In genomic region chr1:39367601-39368266, GRCm38 (mm10) we compare ENCODE assay signal across 8 mouse cellular contexts. TPM values are rescaled to one million over a fixed set of nuclear protein-coding genes. Genes with fewer than 3 reads are reported as not detected.
DNase-seq lines count a peak whose midpoint lies in the region; ATAC-seq and TF ChIP-seq lines count a peak whose summit lies in the region.

Rpl31 (plus strand) TSS chr1:39367842.

- peak within 1 kb of the TSS; percentile 93 for H3K9ac ChIP-seq in ES-Bruce4 (ENCODE audit: low read depth, poor library complexity, severe bottlenecking)
- H3K9ac ChIP-seq in forebrain, embryonic 13.5 days: peak within 1 kb of the TSS; percentile 99
- H3K9ac ChIP-seq in liver, postnatal 0 days (replicated peaks): peak within 1 kb of the TSS; percentile 99
- H3K9ac ChIP-seq in neural tube, embryonic 14.5 days (replicated peaks; ENCODE audit: low read depth, low read length): peak within 1 kb of the TSS; percentile 93

- peak within 1 kb of the TSS; percentile 68 for H3K27ac ChIP-seq in ES-Bruce4 (ENCODE audit: insufficient read depth, low read length)
- H3K27ac ChIP-seq in forebrain, embryonic 13.5 days: peak within 1 kb of the TSS; percentile 90
- peak within 1 kb of the TSS; percentile 92 for H3K27ac ChIP-seq in liver, postnatal 0 days (ENCODE audit: low read depth)
- peak within 1 kb of the TSS; percentile 88 for H3K27ac ChIP-seq in neural tube, embryonic 14.5 days (ENCODE audit: low read depth, low read length)

- TF ChIP-seq POLR2A in ES-Bruce4 (IDR thresholded peaks at IDR 0.05; ENCODE audit: insufficient read depth, low read length): peak; percentile 22

- under 1% methylated on average over 62 of the region's 62 CpGs for WGBS in forebrain, embryonic 13.5 days
- WGBS in large intestine, adult 2 months: under 1% methylated on average over 62 of the region's 62 CpGs
- WGBS in liver, postnatal 0 days (ENCODE audit: insufficient replicate concordance): 2% methylated on average over 57 of the region's 62 CpGs
- under 1% methylated on average over 62 of the region's 62 CpGs for WGBS in neural tube, embryonic 14.5 days

- TF ChIP-seq EP300 in ES-Bruce4 (IDR thresholded peaks at IDR 0.05; ENCODE audit: insufficient read depth, low read depth, low read length): 0 out of 2 replicates have a peak, but pooled peaks have one; percentile 11
- TF ChIP-seq EP300 in liver, postnatal 0 days (IDR thresholded peaks at IDR 0.05; ENCODE audit: low read depth): 0 out of 2 replicates have a peak, but pooled peaks have one; percentile 46

- H3K4me3 ChIP-seq in ES-Bruce4 (ENCODE audit: low read depth, low read length): peak within 1 kb of the TSS; percentile 98
- peak within 1 kb of the TSS; percentile 95 for H3K4me3 ChIP-seq in forebrain, embryonic 13.5 days
- peak within 1 kb of the TSS; percentile 96 for H3K4me3 ChIP-seq in liver, postnatal 0 days (ENCODE audit: low read depth, low read length)
- peak within 1 kb of the TSS; percentile 81 for H3K4me3 ChIP-seq in neural tube, embryonic 14.5 days (ENCODE audit: low read depth, low read length)

- TF ChIP-seq CTCF in ES-Bruce4 (IDR thresholded peaks at IDR 0.05; ENCODE audit: low read depth, low read length): no peak
- TF ChIP-seq CTCF in liver, postnatal 0 days (IDR thresholded peaks at IDR 0.05; ENCODE audit: low read depth): no peak

- H3K36me3 ChIP-seq in ES-Bruce4 (ENCODE audit: control insufficient read depth, insufficient read depth, low read length, poor library complexity, severe bottlenecking): peaks cover 47% of the 10 kb centered on the region
- peaks cover 38% of the 10 kb centered on the region for H3K36me3 ChIP-seq in forebrain, embryonic 13.5 days (ENCODE audit: poor library complexity, severe bottlenecking)
- H3K36me3 ChIP-seq in liver, postnatal 0 days (replicated peaks; ENCODE audit: insufficient read depth, low read length): peaks cover 36% of the 10 kb centered on the region
- peaks cover 27% of the 10 kb centered on the region for H3K36me3 ChIP-seq in neural tube, embryonic 14.5 days (ENCODE audit: control insufficient read depth, insufficient read depth, low read length)

- peak within 1 kb of the TSS; percentile 86 for H3K4me2 ChIP-seq in forebrain, embryonic 13.5 days
- H3K4me2 ChIP-seq in liver, postnatal 0 days (ENCODE audit: low read depth, low read length): peak within 1 kb of the TSS; percentile 87
- H3K4me2 ChIP-seq in neural tube, embryonic 14.5 days (ENCODE audit: low read depth, low read length): peak within 1 kb of the TSS; percentile 77

- ATAC-seq in cerebellum, adult (ENCODE audit: insufficient number of reproducible peaks, low FRiP score, low TSS enrichment): peak; percentile 97
- peak; percentile 100 for ATAC-seq in forebrain, embryonic 13.5 days
- peak; percentile 98 for ATAC-seq in liver, postnatal 0 days
- peak; percentile 99 for ATAC-seq in neural tube, embryonic 14.5 days (ENCODE audit: low read depth)

- no peaks in the 10 kb centered on the region for H3K27me3 ChIP-seq in ES-Bruce4 (ENCODE audit: control insufficient read depth, insufficient read depth, low read length, poor library complexity, severe bottlenecking)
- no peaks in the 10 kb centered on the region for H3K27me3 ChIP-seq in forebrain, embryonic 13.5 days
- no peaks in the 10 kb centered on the region for H3K27me3 ChIP-seq in liver, postnatal 0 days (ENCODE audit: insufficient read depth, low read length)
- H3K27me3 ChIP-seq in neural tube, embryonic 14.5 days (ENCODE audit: control insufficient read depth, insufficient read depth, low read length): no peaks in the 10 kb centered on the region

- H3K9me3 ChIP-seq in ES-Bruce4 (replicated peaks; ENCODE audit: control insufficient read depth, insufficient read depth, low read length, poor library complexity, severe bottlenecking): no peaks in the 10 kb centered on the region
- H3K9me3 ChIP-seq in forebrain, embryonic 13.5 days (replicated peaks): no peaks in the 10 kb centered on the region
- H3K9me3 ChIP-seq in liver, postnatal 0 days (ENCODE audit: low read length): no peaks in the 10 kb centered on the region
- no peaks in the 10 kb centered on the region for H3K9me3 ChIP-seq in neural tube, embryonic 14.5 days (ENCODE audit: control insufficient read depth, low read length)

- peak; percentile 98 to 99 for DNase-seq in heart, postnatal 10 days
- DNase-seq in large intestine, adult 2 months (ENCODE audit: low read depth, low spot score): peak; percentile 86
- peak; percentile 98 for DNase-seq in liver, postnatal 0 days
- DNase-seq in testis, postnatal 10 days (ENCODE audit: low spot score): peak; percentile 98

- no peaks in the 10 kb centered on the region for H3K4me1 ChIP-seq in ES-Bruce4 (ENCODE audit: control insufficient read depth, insufficient read depth, low read length)
- H3K4me1 ChIP-seq in forebrain, embryonic 13.5 days: peaks cover 20% of the 10 kb centered on the region
- peaks cover 16% of the 10 kb centered on the region for H3K4me1 ChIP-seq in liver, postnatal 0 days (ENCODE audit: insufficient read depth)
- peaks cover 15% of the 10 kb centered on the region; the same call in 1 of the 2 replicates for H3K4me1 ChIP-seq in neural tube, embryonic 14.5 days (ENCODE audit: control insufficient read depth, insufficient read depth, low read length)

- intact Hi-C loops in heart, postnatal 10 days (cut with DNase I): loop anchor here (10.0 kb wide), 1 partner anchor 1373 kb away; the partner anchor contains the start of genes Eif5b and Txndc9

RNA-seq across cellular contexts. Expression of gene Rpl31, which starts in this region (rescaled TPM):
- polyA plus RNA-seq in ES-Bruce4 (2011; ENCODE audit: insufficient read depth, insufficient read length, low read depth, missing spikeins): 2,420 and 2,624 TPM in 2 replicates
- 419 and 458 TPM in 2 replicates for polyA plus RNA-seq in forebrain, embryonic 13.5 days (2015; fragmentation: Nextera tagmentation; extraction: Ambion mirVana)
- 100 to 1,000 TPM; 730 to 733 TPM for total RNA-seq in heart, postnatal 10 days (2021)
- 291 and 314 TPM in 2 replicates for polyA plus RNA-seq in large intestine, adult 2 months (2012; rRNA removed)
- polyA plus RNA-seq in liver, postnatal 0 days (2015; fragmentation: Nextera tagmentation; extraction: Ambion mirVana): 306 and 334 TPM in 2 replicates
- polyA plus RNA-seq in neural tube, embryonic 14.5 days (2014; fragmentation: Nextera tagmentation; extraction: Ambion mirVana): 385 TPM in 2 replicates

Comparison
In these comparisons a context has a peak if more than half of its experiments do, and no peak if none do; other contexts are left out.
1. Peak in every context shown above with its lines: DNase-seq, ATAC-seq, H3K4me3 ChIP-seq and H3K27ac ChIP-seq.